Mouse (Mus musculus): ENCODE data around the gene Rps23. TPM values are rescaled to one million over a fixed set of nuclear protein-coding genes. Genes with fewer than 3 reads are reported as not detected.

Gene Rps23
- polyA plus RNA-seq, 1 experiment from 2014 or later: 260 TPM

Other genes with a start within 250 kb of the Rps23 start
- gene Atp6ap1l, start 17.6 kb upstream of the Rps23 start, polyA plus RNA-seq (2016; fragmentation: Nextera tagmentation; extraction: Ambion mirVana): 1.8 and 3.1 TPM in 2 replicates

Data from embryonic facial prominence, embryonic 12.5 days (tissue).